Mouse (Mus musculus) B cell, adult 2 months (primary cell): ENCODE data around the gene 5730596B20Rik.
A peak's percentile ranks its signal among the peaks of the same experiment; 100 is the strongest.

ENCODE experiments used
- DNase-seq, 2 experiments: peaks; one replicate each; pipeline ENCODE4 v3.0.0; 2022

The 5730596B20Rik gene

GRCm38 (mm10) chr6:52200751-52201250, 23.5 kb downstream of the 5730596B20Rik start:
- DNase-seq = no peak

- no peak for DNase-seq
Observed at GRCm38 (mm10) chr6:52201269-52201668, 24.0 kb downstream of the 5730596B20Rik start.

GRCm38 (mm10) chr6:52202362-52203120, 25.2 kb downstream of the 5730596B20Rik start:
- no peak for DNase-seq

GRCm38 (mm10) chr6:52203121-52203370, 25.7 kb downstream of the 5730596B20Rik start:
- DNase-seq = no peak

- DNase-seq = no peak
Observed at GRCm38 (mm10) chr6:52203371-52204049, 26.2 kb downstream of the 5730596B20Rik start.

GRCm38 (mm10) chr6:52204050-52204752, 26.9 kb downstream of the 5730596B20Rik start, which contains the start of gene Hoxa5:
Hoxa5 (minus strand) TSS chr6:52204587.
- DNase-seq = no peak

- DNase-seq = no peak
Observed at GRCm38 (mm10) chr6:52205221-52205620, 27.9 kb downstream of the 5730596B20Rik start.

GRCm38 (mm10) chr6:52205638-52206621, 28.6 kb downstream of the 5730596B20Rik start:
- no peak for DNase-seq

GRCm38 (mm10) chr6:52206882-52207683, 29.8 kb downstream of the 5730596B20Rik start:
- DNase-seq = no peak

GRCm38 (mm10) chr6:52207684-52207976, 30.3 kb downstream of the 5730596B20Rik start:
- DNase-seq = no peak

- DNase-seq = peak in 1 of 2 experiments; percentile 31
Observed at GRCm38 (mm10) chr6:52208072-52208867, 31.0 kb downstream of the 5730596B20Rik start, which contains the start of gene Hoxa6. Hoxa6 (minus strand) TSS chr6:52208722.

- DNase-seq = no peak
Observed at GRCm38 (mm10) chr6:52208868-52209684, 31.8 kb downstream of the 5730596B20Rik start.

- DNase-seq = no peak
Observed at GRCm38 (mm10) chr6:52209685-52210046, 32.4 kb downstream of the 5730596B20Rik start.

- DNase-seq = peak; percentile 82 to 84
Observed at GRCm38 (mm10) chr6:52211170-52211935, 34.1 kb downstream of the 5730596B20Rik start.

GRCm38 (mm10) chr6:52211961-52212360, 34.7 kb downstream of the 5730596B20Rik start:
- DNase-seq = no peak

- DNase-seq = no peak
Observed at GRCm38 (mm10) chr6:52212556-52213118, 35.3 kb downstream of the 5730596B20Rik start.

GRCm38 (mm10) chr6:52213119-52213986, 36.1 kb downstream of the 5730596B20Rik start, which contains the start of the genes Hoxa3 and Gm28308:
Hoxa3 (minus strand) TSS chr6:52213336.
Gm28308 (minus strand) TSS chr6:52213339.
- peak in 1 of 2 experiments; percentile 46 for DNase-seq
